Mouse (Mus musculus) heart, embryonic 16.5 days (tissue): ENCODE data around the gene Cth. TPM values are rescaled to one million over a fixed set of nuclear protein-coding genes. Genes with fewer than 3 reads are reported as not detected.
"Not testable (repeated sequence)": the region's sequence is repeated elsewhere in the genome, so short reads cannot be mapped to it uniquely, and the experiment has no call there.

Source experiments
- ATAC-seq: fragments of 200-750 bp; cut with Nextera tagmentation; replicated peaks from 2 replicates; pipeline ENCODE4 v1.8.0; 2017; ENCODE audit warnings: moderate number of reproducible peaks; ENCODE audit not compliant: insufficient read depth, low FRiP score; ENCODE audit errors: extremely low read depth
- H3K27ac ChIP-seq: fragments of 300-500 bp; sonication (generic); 2 replicates; pipeline ENCODE4 v1.5.1; 2014; ENCODE audit warnings: mild to moderate bottlenecking, low read length, control low read depth, moderate library complexity
- H3K27me3 ChIP-seq: fragments of 300-500 bp; sonication (generic); 2 replicates; pipeline ENCODE4 v1.6.1; 2014; ENCODE audit warnings: low read length, mixed read lengths; ENCODE audit not compliant: control insufficient read depth, insufficient read depth
- H3K36me3 ChIP-seq: fragments of 300-500 bp; sonication (generic); 2 replicates; pipeline ENCODE4 v1.6.1; 2014; ENCODE audit not compliant: control insufficient read depth, insufficient read depth
- H3K4me1 ChIP-seq: fragments of 300-500 bp; sonication (generic); 2 replicates; pipeline ENCODE4 v1.6.1; 2014; ENCODE audit warnings: low read length, mixed read lengths; ENCODE audit not compliant: control insufficient read depth, insufficient read depth
- H3K4me2 ChIP-seq: fragments of 300-500 bp; sonication (generic); 2 replicates; pipeline ENCODE4 v1.6.1; 2014; ENCODE audit warnings: low read depth, mild to moderate bottlenecking, control low read depth, low read length
- H3K4me3 ChIP-seq: fragments of 300-500 bp; sonication (generic); 2 replicates; pipeline ENCODE4 v1.5.1; 2014; ENCODE audit warnings: mild to moderate bottlenecking, control low read depth, low read length
- H3K9ac ChIP-seq: fragments of 300-500 bp; sonication (generic); 2 replicates; pipeline ENCODE4 v1.6.1; 2014; ENCODE audit warnings: low read length, control low read depth
- H3K9me3 ChIP-seq: fragments of 300-500 bp; sonication (generic); replicated peaks from 2 replicates; pipeline ENCODE4 v1.6.1; 2016; ENCODE audit warnings: low read length; ENCODE audit not compliant: control insufficient read depth
- WGBS: fragments of 180-500 bp; shearing (Covaris S2); extraction: QIAGEN DNeasy Blood & Tissue Kit; methylation state at CpG from one replicate; pipeline ENCODE4 v1.1.7; 2014; 5-methylcytosine and 5-hydroxymethylcytosine counted together
- polyA plus RNA-seq: library from polyadenylated mRNA; unstranded; fragments of >200 nt; fragmentation: Nextera tagmentation; extraction: Ambion mirVana; gene quantifications from 2 replicates; pipeline ENCODE4 v1.2.1, GENCODE M21; 2015

Gene Cth
- polyA plus RNA-seq, 1 experiment from 2014 or later = 4.2 TPM

DNA sequence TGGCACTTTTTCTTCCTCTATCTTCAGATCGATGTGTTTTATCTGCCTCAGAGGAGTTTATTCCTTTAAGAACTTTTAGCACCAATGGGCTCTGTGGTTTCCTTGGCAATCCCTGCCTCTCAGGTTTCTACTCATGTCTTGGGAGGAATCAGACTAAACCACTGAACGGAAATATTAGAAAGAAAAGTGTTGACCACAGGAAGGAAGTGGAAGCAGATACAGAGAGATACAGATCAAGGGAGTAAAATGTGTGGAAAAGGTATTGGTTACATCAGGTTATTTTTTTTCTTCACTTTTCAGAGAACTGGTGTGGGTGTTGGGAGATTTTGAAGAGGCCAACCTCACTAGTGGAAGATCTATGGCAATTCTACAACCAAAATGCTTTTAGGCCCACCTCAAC is 13.7 kb upstream of the Cth start:
- 44% methylated on average over 2 of the region's 2 CpGs for WGBS
- no peaks in the 10 kb centered on the region for H3K9me3 ChIP-seq
- no peak overlapping the region for H3K27ac ChIP-seq
- no peak overlapping the region for H3K9ac ChIP-seq
- no peaks in the 10 kb centered on the region for H3K27me3 ChIP-seq
- H3K4me1 ChIP-seq = no peaks in the 10 kb centered on the region
- H3K4me2 ChIP-seq = no peak overlapping the region
- ATAC-seq = no peak
- H3K4me3 ChIP-seq = no peak overlapping the region
- H3K36me3 ChIP-seq = no peaks in the 10 kb centered on the region

DNA sequence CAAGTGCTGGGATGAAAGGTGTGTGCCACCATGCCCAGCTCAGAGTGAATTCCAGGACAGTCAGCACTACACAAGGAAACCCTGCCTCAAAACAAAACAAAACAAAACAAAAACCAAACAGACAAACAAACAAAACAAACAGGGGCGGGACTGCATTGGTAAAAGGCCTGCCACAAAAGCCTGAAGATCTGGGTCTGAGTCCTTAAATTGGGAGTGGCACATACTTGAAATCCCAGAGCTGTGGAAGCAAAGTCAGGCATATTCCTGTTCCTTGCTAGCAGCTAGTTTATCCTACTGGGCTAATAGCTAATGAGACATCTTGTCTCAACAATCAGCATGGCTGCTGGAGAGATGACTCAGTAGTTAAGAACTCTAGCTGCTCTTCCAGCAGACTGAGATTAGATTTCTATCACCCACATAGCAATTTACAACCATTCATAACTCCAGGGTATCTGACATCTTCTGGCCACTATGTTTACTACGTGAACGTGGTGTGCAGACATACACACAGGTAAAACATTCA is 9.5 kb upstream of the Cth start:
- Histone ChIP-seq H3K27ac (no peak overlapping the region), H3K4me3 (no peak overlapping the region), H3K27me3 (no peaks in the 10 kb centered on the region), H3K36me3 (no peaks in the 10 kb centered on the region), H3K4me2 (no peak overlapping the region), H3K9ac (no peak overlapping the region), H3K4me1 (no peaks in the 10 kb centered on the region), H3K9me3 (no peaks in the 10 kb centered on the region)
- ATAC-seq = no peak
- 67% methylated on average over 3 of the region's 3 CpGs for WGBS

DNA sequence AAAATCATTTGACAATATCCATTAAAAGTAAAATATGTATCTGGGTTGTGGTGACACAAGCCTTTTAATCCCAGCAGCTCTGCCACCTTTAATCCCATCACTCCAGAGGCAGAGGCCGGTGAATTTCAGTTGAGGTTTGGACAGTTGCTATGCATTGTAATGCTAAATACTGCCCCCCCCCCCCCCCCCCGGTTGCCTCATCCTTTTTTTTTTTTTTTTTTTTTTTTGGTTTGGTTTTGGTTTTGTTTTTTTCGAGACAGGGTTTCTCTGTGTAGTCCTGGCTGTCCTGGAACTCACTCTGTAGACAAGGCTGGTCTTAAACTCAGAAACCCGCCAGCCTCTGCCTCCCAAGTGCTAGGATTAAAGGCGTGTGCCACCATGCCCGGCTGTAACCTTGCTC is 8.3 kb upstream of the Cth start:
- H3K9ac ChIP-seq, ATAC-seq, H3K9me3 ChIP-seq, H3K27me3 ChIP-seq, H3K36me3 ChIP-seq, H3K4me1 ChIP-seq, H3K4me2 ChIP-seq, H3K4me3 ChIP-seq, H3K27ac ChIP-seq: not testable (repeated sequence)
- 60% methylated on average over 6 of the region's 6 CpGs for WGBS

DNA sequence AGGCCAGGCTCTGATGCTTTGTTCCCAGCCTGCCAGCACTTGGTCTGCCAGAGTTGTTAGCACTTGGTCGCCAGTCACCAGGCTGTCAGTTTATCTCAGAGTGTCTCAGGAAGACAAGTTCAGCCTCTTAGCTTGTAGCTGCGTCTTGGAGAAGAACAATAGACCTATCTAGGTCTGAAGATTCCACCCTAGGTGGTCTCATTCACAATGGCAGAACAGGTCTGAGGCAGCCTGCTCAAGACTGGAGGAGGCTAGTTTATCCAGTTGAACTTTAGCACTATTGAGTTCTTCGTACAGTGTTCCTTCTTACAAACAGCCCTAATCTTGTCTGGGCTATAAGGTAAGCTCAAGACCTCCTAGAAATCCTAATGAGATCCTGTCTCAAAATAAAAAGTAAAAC is 7.2 kb upstream of the Cth start:
- no peak overlapping the region for H3K4me2 ChIP-seq
- H3K4me1 ChIP-seq = no peaks in the 10 kb centered on the region
- WGBS = 46% methylated on average over 3 of the region's 3 CpGs
- no peaks in the 10 kb centered on the region for H3K36me3 ChIP-seq
- ATAC-seq = no peak
- H3K27me3 ChIP-seq = no peaks in the 10 kb centered on the region
- no peaks in the 10 kb centered on the region for H3K9me3 ChIP-seq
- no peak overlapping the region for H3K27ac ChIP-seq
- H3K9ac ChIP-seq = no peak overlapping the region
- no peak overlapping the region for H3K4me3 ChIP-seq

DNA sequence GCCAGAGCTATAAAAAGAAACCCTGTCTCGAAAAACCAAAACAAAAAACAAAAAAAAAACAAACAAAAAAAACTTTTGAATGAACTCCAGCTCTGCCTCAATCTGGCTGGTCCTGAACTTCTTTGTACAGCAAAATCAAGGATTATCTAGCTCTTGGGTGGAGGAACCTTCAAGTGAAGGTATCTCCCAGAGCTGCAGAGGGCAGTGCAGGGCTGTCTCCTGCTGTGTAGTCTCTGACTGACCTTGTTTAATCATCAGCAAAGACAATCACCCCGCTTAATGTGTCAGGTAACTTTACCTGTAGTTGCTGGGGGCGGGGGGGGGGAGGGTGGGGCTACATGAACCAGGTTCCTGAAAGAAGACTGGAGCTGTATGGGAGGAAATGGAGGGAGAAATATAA is 6.7 kb upstream of the Cth start:
- WGBS = 47% methylated on average over 3 of the region's 3 CpGs
- Histone ChIP-seq H3K4me2 (no peak overlapping the region), H3K27me3 (no peaks in the 10 kb centered on the region), H3K4me1 (no peaks in the 10 kb centered on the region), H3K9me3 (no peaks in the 10 kb centered on the region), H3K9ac (no peak overlapping the region), H3K4me3 (no peak overlapping the region), H3K36me3 (no peaks in the 10 kb centered on the region), H3K27ac (no peak overlapping the region)
- no peak for ATAC-seq

DNA sequence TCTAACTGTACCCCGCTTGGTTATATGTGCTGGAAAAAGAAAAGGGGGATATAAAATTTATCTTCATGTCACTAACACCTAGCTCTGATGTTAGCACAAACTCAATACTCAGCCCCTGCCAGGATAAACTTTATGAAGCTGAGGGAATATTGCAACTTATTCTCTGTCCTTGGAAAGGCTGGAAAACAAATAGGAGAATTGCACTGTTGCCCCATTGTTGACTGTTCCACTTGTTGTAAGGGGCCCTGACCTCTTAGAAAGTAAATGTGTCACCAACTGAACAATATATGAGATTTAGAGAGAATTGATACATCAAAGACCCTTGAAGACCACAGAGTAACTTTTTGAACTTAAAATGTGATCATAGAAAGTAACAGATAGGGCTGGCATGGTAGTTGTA is 4.5 kb upstream of the Cth start:
- Histone ChIP-seq H3K9ac (no peak overlapping the region), H3K27me3 (no peaks in the 10 kb centered on the region), H3K36me3 (no peaks in the 10 kb centered on the region), H3K4me1 (peaks cover 2% of the 10 kb centered on the region; the same call in 1 of the 2 replicates), H3K27ac (no peak overlapping the region), H3K4me2 (no peak overlapping the region), H3K4me3 (no peak overlapping the region), H3K9me3 (no peaks in the 10 kb centered on the region)
- no peak for ATAC-seq
- WGBS = 64% methylated on average over 1 of the region's 1 CpGs

DNA sequence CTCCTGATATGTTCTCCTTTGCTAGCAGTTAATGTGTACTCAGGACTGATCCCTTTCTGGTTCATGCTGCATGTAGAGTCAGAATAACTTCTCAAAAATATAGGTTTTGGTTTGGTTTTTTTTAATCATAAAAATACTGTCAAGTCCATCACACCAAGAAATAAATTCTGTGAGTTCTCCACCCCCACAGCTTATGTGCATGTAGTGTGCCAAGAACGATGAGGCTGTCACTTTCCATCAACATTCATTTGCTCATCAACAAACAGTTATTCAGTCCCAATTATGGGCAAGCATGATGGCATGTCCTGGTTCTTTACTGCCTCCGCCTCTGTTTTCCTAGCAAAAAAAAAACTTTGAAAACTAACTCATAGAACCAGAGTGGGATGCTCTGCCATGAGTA is 3.9 kb upstream of the Cth start:
- Histone ChIP-seq H3K4me1 (peaks cover 2% of the 10 kb centered on the region; the same call in 1 of the 2 replicates), H3K36me3 (no peaks in the 10 kb centered on the region), H3K9ac (no peak overlapping the region), H3K27me3 (no peaks in the 10 kb centered on the region), H3K9me3 (no peaks in the 10 kb centered on the region), H3K4me2 (no peak overlapping the region), H3K4me3 (no peak overlapping the region), H3K27ac (no peak overlapping the region)
- 82% methylated on average over 2 of the region's 2 CpGs for WGBS
- ATAC-seq = no peak

DNA sequence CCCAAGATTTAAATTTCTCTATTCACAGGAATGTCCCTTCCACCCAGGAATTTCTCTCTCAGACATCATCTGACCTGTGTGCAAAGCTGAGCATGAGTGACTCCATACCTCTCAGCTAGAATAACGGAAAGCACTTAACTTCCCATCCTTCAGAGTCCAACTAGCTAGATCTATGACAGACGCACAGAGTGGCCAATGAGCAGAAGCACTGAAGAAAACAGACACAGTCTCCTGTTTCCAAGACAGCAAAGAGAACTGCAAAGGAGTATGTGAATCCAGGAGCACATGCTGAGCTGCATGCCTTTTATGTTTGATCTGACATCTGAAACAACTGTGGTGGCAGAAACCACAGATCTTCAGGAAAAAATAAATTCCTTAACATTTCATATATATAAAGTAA is 1.9 kb upstream of the Cth start:
- no peak for ATAC-seq
- WGBS = 46% methylated on average over 2 of the region's 2 CpGs
- H3K9me3 ChIP-seq = no peaks in the 10 kb centered on the region

DNA sequence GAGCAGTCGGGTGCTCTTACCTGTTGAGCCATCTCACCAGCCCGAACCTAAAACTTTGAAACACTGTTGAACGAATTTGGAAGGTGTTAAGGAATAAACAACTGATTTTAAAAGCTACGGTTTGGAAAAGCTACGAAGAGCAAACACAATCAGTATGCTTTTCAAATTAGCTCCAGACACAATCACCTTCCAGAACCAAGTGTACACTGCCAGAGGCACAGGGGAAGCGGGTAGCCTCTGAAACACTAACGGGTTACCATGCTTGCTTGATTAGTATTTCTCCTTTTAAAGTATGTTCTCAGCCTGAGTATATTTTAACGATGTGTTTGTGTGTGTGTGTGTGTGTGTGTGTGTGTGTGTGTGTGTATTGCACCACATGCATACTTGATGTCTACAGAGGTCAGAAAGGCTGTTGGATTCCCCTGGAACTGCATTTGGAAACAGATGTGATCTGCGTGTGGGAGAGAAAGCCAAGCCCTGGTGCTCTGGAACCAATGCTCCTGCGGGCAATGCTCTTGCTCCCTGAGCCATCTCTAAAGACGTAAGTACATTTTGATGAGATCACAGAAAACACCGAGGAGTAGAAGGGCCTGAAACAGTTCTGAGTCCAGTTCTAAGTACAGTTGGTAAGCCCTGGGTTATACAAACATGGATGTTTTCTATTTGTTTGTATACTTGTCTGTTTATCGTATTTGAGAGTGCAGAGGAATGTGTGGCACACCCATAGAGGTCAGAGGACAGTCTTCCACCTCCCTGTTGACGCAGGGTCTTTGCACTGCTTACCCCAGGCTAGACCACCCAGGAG is 1.0 kb upstream of the Cth start:
- ATAC-seq = no peak
- 81% methylated on average over 14 of the region's 14 CpGs for WGBS

More for the DNA sequence above, 1.9 kb upstream of the Cth start:
- Histone ChIP-seq H3K4me1 (peaks cover 2% of the 10 kb centered on the region; the same call in 1 of the 2 replicates), H3K27ac (no peak overlapping the region), H3K9ac (no peak overlapping the region), H3K4me3 (no peak overlapping the region), H3K36me3 (no peaks in the 10 kb centered on the region), H3K27me3 (no peaks in the 10 kb centered on the region), H3K4me2 (no peak overlapping the region)

More for the DNA sequence above, 1.0 kb upstream of the Cth start:
- H3K36me3 ChIP-seq = no peaks in the 10 kb centered on the region
- H3K27ac ChIP-seq = no peak overlapping the region
- no peak overlapping the region for H3K9ac ChIP-seq
- H3K27me3 ChIP-seq = no peaks in the 10 kb centered on the region
- H3K9me3 ChIP-seq = no peaks in the 10 kb centered on the region
- no peak overlapping the region for H3K4me2 ChIP-seq
- peaks cover 2% of the 10 kb centered on the region; the same call in 1 of the 2 replicates for H3K4me1 ChIP-seq
- H3K4me3 ChIP-seq = no peak overlapping the region
